Mouse (Mus musculus) limb, embryonic 13.5 days (tissue): ENCODE results near the gene Adamts17. TPM values are rescaled to one million over a fixed set of nuclear protein-coding genes. Genes with fewer than 3 reads are reported as not detected.

Source experiments
- ATAC-seq: fragments of 200-750 bp; cut with Nextera tagmentation; 2 replicates; pipeline ENCODE4 v1.8.0; 2017; ENCODE audit warnings: low read depth, moderate number of reproducible peaks, moderate TSS enrichment; ENCODE audit not compliant: low FRiP score
- H3K27ac ChIP-seq: fragments of 300-500 bp; sonication (generic); 2 replicates; pipeline ENCODE4 v1.5.1; 2015; ENCODE audit warnings: inconsistent platforms, mild to moderate bottlenecking, moderate library complexity
- H3K27me3 ChIP-seq: fragments of 300-500 bp; sonication (generic); 2 replicates; pipeline ENCODE4 v1.6.1; 2015; ENCODE audit warnings: mild to moderate bottlenecking, inconsistent platforms
- H3K36me3 ChIP-seq: fragments of 300-500 bp; sonication (generic); 2 replicates; pipeline ENCODE4 v1.6.1; 2015; ENCODE audit warnings: inconsistent platforms, mild to moderate bottlenecking, moderate library complexity
- H3K4me1 ChIP-seq: fragments of 300-500 bp; sonication (generic); 2 replicates; pipeline ENCODE4 v1.6.1; 2015; ENCODE audit warnings: inconsistent platforms
- H3K4me2 ChIP-seq: fragments of 300-500 bp; sonication (generic); replicated peaks from 2 replicates; pipeline ENCODE4 v1.6.1; 2015; ENCODE audit warnings: inconsistent platforms, mild to moderate bottlenecking, moderate library complexity
- H3K4me3 ChIP-seq: fragments of 300-500 bp; sonication (generic); 2 replicates; pipeline ENCODE4 v1.5.1; 2015; ENCODE audit warnings: moderate library complexity, mild to moderate bottlenecking, inconsistent platforms
- H3K9ac ChIP-seq: fragments of 300-500 bp; sonication (generic); 2 replicates; pipeline ENCODE4 v1.6.1; 2015; ENCODE audit warnings: mild to moderate bottlenecking, inconsistent platforms
- H3K9me3 ChIP-seq: fragments of 300-500 bp; sonication (generic); 2 replicates; pipeline ENCODE4 v1.6.1; 2016; ENCODE audit warnings: inconsistent platforms
- WGBS: fragments of 180-500 bp; shearing (Covaris S2); methylation state at CpG from one replicate; pipeline ENCODE4 v1.1.7; 2015; 5-methylcytosine and 5-hydroxymethylcytosine counted together
- polyA plus RNA-seq: library from polyadenylated mRNA; unstranded; fragments of >200 nt; fragmentation: Nextera tagmentation; extraction: Ambion mirVana; gene quantifications from 2 replicates; pipeline ENCODE4 v1.2.1, GENCODE M21; 2015

The Adamts17 gene
- polyA plus RNA-seq, 1 experiment from 2014 or later = 15.3 TPM

DNA sequence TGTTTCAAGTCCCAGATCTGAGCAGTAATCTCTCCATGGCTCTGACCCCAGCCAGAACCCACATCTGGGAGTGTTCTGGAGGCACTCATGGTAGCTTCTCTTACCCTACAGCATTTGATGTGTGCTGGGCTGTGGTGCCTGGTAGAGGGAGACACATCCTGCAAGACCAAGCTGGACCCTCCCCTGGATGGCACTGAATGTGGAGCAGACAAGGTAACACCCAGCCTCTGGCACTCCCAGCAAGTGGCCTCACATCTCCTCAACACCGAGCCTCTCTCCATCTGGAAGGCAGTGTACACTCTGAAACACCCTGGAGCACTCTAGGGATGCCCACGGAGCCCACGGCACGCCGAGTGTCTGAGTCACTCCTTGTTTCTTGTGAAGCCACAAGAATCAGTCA is 188.2 kb downstream of the Adamts17 start:
- Histone ChIP-seq H3K4me3 (no peak overlapping the region), H3K9me3 (no peaks in the 10 kb centered on the region), H3K27me3 (no peaks in the 10 kb centered on the region), H3K36me3 (peaks cover 8% of the 10 kb centered on the region; the same call in 1 of the 2 replicates), H3K9ac (no peak overlapping the region), H3K4me2 (no peak overlapping the region), H3K4me1 (peaks cover 21% of the 10 kb centered on the region), H3K27ac (peak overlapping the region; percentile 86)
- WGBS = 93% methylated on average over 5 of the region's 5 CpGs
- no peak for ATAC-seq

DNA sequence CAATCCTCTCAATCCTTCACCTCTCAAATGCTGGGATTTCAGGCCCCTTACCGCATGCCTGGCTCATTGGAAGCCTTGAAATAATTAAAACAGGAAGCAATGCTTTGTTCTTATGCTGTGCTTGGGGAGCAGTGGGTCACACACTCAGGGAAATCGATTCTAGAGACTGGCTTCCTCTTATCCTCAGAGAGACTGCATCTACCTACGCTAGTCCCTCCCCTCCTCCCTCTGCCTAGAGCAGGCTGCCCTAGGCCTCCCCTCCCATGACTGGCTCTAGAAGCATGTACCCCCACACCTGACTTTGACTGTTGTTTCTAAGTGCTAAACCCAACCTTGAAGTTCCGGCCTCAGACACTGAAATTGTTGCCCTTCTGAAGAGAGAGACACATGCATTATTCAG is 189.4 kb downstream of the Adamts17 start:
- no peaks in the 10 kb centered on the region for H3K27me3 ChIP-seq
- 62% methylated on average over 4 of the region's 4 CpGs for WGBS
- no peaks in the 10 kb centered on the region for H3K9me3 ChIP-seq
- peaks cover 8% of the 10 kb centered on the region; the same call in 1 of the 2 replicates for H3K36me3 ChIP-seq
- no peak overlapping the region for H3K27ac ChIP-seq
- peaks cover 25% of the 10 kb centered on the region for H3K4me1 ChIP-seq
- H3K9ac ChIP-seq = no peak overlapping the region
- no peak overlapping the region for H3K4me2 ChIP-seq
- H3K4me3 ChIP-seq = no peak overlapping the region
- no peak for ATAC-seq

DNA sequence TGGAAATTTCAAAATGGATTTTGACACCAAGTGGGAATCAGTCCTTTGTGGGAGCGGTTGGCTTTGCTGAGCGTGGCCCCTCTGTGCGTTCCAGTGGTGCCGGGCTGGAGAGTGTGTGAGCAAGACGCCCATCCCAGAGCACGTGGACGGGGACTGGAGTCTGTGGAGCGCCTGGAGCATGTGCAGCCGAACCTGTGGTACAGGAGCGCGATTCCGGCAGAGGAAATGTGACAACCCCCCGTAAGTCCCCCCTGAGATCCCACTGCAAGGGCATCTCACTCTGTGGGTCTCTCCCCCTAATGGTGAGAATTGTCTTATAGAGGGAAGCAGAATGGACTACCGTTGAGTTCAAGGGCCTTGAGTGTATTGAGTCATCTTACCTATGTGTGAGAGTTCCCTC is 189.9 kb downstream of the Adamts17 start:
- no peak overlapping the region for H3K4me2 ChIP-seq
- no peak overlapping the region for H3K4me3 ChIP-seq
- no peak for ATAC-seq
- 93% methylated on average over 14 of the region's 14 CpGs for WGBS
- no peaks in the 10 kb centered on the region for H3K9me3 ChIP-seq
- H3K27me3 ChIP-seq = no peaks in the 10 kb centered on the region
- H3K27ac ChIP-seq = no peak overlapping the region
- peaks cover 25% of the 10 kb centered on the region for H3K4me1 ChIP-seq
- H3K9ac ChIP-seq = no peak overlapping the region
- H3K36me3 ChIP-seq = peaks cover 8% of the 10 kb centered on the region; the same call in 1 of the 2 replicates

DNA sequence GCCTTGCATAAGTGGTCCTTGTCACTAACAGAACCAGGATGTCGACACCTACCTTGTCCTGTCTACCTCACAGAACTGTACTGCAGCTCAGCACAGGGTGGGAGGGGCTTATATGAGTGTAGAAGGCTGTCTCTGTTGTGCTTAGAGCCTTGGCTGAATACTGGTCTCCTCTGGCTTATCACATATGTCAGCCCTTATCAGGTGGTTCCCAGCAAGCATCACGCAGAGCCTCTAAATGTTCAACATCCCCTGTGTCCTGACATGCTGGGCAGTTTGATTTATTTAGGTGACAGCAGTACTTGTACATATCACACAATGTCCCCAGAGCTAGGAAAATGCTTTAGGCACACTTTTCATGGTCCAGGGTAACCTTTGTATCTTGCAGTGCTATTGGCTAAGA is 191.7 kb downstream of the Adamts17 start:
- Histone ChIP-seq H3K4me2 (no peak overlapping the region), H3K27me3 (no peaks in the 10 kb centered on the region), H3K36me3 (peaks cover 8% of the 10 kb centered on the region; the same call in 1 of the 2 replicates), H3K27ac (no peak overlapping the region), H3K9ac (no peak overlapping the region), H3K4me1 (peaks cover 20% of the 10 kb centered on the region), H3K4me3 (no peak overlapping the region), H3K9me3 (no peaks in the 10 kb centered on the region)
- 77% methylated on average over 2 of the region's 2 CpGs for WGBS
- no peak for ATAC-seq

DNA sequence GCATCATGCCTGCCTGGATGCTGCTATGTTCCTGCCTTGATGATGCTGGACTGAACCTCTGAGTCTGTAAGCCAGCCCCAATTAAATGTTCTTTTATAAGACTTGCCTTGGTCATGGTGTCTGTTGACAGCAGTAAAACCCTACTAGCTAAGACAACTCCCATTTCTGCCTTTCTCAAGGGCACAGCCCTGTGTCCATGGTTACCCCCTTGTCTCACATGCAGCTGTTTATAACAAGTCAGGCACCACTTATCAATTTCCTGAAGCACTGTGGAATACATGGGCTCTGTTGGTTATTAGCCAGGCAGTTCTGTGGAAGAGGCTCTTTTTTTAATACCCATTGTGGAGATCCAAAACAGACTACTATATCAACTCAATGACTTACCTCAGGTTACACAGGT is 193.1 kb downstream of the Adamts17 start:
- ATAC-seq = no peak
- Histone ChIP-seq H3K9ac (no peak overlapping the region), H3K9me3 (no peaks in the 10 kb centered on the region), H3K27me3 (no peaks in the 10 kb centered on the region), H3K4me2 (no peak overlapping the region), H3K36me3 (peaks cover 8% of the 10 kb centered on the region; the same call in 1 of the 2 replicates), H3K4me1 (peaks cover 6% of the 10 kb centered on the region), H3K4me3 (no peak overlapping the region), H3K27ac (no peak overlapping the region)

DNA sequence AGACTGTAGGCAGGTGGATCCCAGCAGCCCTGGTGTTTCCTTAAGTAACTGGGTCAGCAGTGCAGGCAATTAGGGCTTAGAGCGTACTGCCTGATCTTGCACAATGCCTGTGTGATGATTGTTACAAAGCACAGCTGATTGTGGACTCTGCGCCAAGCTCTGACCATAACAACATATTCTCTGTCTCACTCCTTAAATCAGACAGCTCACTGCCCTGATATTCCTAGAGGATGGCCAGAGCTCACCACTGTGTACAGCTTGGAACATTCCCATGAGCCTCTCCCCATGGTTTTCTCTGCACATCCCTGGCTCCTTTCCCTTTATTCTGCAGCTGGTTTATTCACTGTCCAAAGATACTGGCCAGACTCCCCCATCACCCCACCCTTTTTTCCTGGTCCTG is 194.8 kb downstream of the Adamts17 start:
- Histone ChIP-seq H3K4me3 (no peak overlapping the region), H3K9ac (no peak overlapping the region), H3K36me3 (peaks cover 8% of the 10 kb centered on the region; the same call in 1 of the 2 replicates), H3K4me1 (peaks cover 4% of the 10 kb centered on the region; the same call in 1 of the 2 replicates), H3K27ac (no peak overlapping the region), H3K9me3 (no peaks in the 10 kb centered on the region), H3K27me3 (no peaks in the 10 kb centered on the region), H3K4me2 (no peak overlapping the region)
- no peak for ATAC-seq
- 81% methylated on average over 2 of the region's 2 CpGs for WGBS

DNA sequence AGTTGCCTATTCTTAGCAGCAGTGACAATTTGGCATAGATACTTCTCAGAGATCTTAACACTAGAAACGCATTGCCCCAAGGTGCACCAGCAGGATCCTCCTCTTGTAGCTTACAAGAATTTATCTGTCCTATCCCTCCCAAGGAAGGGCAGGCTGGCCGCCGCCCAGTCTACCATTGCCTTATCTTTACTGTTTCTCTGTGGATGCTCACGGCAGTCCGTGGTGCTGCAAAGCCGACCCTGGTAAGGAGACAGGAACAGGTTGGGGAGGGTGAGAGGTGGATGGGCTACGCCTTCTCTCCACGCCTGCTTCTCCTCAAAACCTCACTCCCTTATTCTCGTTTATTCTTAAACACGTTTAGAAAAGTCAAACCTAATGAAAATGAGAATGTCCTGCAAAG is 195.7 kb downstream of the Adamts17 start:
- peaks cover 12% of the 10 kb centered on the region; the same call in 1 of the 2 replicates for H3K4me1 ChIP-seq
- H3K27ac ChIP-seq = no peak overlapping the region
- no peaks in the 10 kb centered on the region for H3K27me3 ChIP-seq
- WGBS = 82% methylated on average over 10 of the region's 10 CpGs
- H3K9ac ChIP-seq = no peak overlapping the region
- H3K36me3 ChIP-seq = peaks cover 8% of the 10 kb centered on the region; the same call in 1 of the 2 replicates
- no peak overlapping the region for H3K4me3 ChIP-seq
- no peaks in the 10 kb centered on the region for H3K9me3 ChIP-seq
- no peak for ATAC-seq
- H3K4me2 ChIP-seq = no peak overlapping the region

DNA sequence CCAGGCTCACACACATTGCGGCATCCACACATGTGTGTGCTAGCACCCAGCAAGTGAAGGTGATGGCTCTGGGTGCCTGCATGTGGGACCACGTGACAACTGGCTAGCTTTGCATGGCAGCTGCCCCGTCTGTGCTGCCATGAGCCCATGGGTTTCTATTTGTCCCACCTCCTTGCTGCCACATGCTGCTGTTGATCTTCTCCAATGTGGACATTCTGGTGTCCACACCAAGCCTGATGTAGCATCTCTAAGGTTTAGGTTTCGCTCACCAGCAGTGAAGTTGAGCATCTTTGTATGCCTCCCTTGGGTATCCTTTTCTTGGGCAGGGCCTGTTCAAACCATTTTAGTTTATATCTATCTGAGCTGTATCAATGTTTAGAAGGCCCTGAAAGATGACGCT is 196.1 kb downstream of the Adamts17 start:
- no peaks in the 10 kb centered on the region for H3K27me3 ChIP-seq
- WGBS = 90% methylated on average over 5 of the region's 5 CpGs
- H3K4me3 ChIP-seq = no peak overlapping the region
- H3K4me2 ChIP-seq = no peak overlapping the region
- H3K9me3 ChIP-seq = no peaks in the 10 kb centered on the region
- peaks cover 12% of the 10 kb centered on the region; the same call in 1 of the 2 replicates for H3K4me1 ChIP-seq
- no peak overlapping the region for H3K9ac ChIP-seq
- peaks cover 8% of the 10 kb centered on the region; the same call in 1 of the 2 replicates for H3K36me3 ChIP-seq
- ATAC-seq = no peak
- no peak overlapping the region for H3K27ac ChIP-seq

DNA sequence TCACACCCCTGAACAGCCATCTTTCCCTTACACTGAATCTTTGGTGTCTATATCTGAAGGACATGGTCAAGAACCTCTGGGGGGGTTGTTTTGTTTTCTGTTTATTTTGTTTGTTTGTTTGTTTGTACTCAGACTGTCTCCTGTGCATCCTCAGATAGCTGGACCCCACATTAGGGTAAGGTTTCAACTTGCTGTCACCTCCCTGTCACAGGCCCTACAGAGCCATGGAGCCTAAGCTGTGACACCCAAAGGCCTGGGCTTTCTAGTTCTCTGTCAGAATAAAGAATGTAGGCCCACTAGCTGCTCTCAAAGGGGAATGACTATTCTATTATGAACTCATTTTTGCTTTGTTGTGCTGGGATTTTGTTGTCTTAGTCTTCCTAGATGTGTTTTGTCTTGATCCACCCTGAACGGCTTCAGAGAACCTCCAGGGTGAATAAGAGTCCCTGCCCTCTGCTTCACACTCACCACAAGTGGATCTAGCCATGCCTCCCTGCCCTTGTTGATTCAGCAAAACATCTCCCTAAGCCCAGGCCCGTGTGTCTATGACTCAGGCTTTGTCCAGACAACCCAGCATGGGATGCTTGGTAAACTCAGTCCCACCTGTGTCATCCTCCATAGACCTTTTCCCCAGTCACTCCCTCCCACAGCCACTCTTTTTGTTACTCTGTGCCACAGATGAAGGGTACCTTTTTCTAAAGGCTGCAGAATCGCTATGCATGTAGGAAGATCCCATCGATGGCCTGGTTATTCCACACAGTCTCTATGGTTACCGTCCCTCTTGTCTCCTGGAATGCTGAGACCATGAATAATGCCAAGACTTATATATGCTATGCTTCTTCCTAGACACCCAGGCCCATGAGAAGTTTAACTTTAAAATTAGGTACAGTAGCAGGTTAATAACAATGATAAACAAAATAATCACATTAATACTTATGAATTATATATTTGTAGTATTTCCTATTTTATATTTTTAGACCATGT is 197.3 kb downstream of the Adamts17 start:
- H3K9ac ChIP-seq = no peak overlapping the region

DNA sequence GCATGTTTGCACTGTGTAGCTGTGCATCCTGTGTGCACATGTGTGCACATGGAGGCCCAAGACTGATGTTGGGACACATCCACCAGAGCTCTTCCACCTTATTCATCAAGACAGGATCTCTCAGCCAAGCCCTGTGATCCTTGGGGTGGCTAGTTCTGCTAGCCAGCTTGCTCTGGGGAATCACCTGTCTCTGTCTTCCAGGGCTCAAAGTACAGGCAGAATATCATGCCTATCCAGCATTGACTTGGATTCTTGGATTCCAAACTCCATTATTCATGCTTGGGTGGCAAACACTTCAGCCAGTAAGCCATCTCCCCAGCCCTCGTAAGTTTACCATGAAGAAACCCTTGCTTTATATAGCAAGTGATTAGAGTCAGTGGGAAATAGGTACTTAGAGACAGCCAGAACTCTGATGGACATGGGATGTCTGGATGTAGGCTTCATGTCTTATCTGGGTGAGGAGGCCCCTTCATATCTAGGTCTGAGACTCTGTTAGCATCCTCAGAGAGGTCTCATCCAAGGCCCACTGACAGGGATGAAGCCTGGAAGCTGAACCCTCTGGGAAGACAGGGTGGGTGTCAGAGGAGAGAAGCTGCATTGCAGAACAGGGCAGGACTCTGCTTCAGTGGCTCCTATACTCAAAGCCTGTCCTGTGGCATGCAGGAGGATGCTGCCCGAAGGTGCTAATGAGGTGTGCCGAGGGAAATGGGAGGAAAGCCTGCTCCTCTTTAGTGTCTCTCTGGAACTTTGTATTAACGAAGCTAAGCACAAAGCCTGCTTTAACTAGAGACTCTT is 198.4 kb downstream of the Adamts17 start:
- ATAC-seq = no peak
- Histone ChIP-seq H3K9me3 (no peaks in the 10 kb centered on the region), H3K4me1 (peaks cover 16% of the 10 kb centered on the region), H3K27ac (no peak overlapping the region), H3K36me3 (peaks cover 4% of the 10 kb centered on the region; the same call in 1 of the 2 replicates), H3K9ac (no peak overlapping the region), H3K4me3 (no peak overlapping the region), H3K27me3 (no peaks in the 10 kb centered on the region), H3K4me2 (no peak overlapping the region)
- WGBS = 57% methylated on average over 4 of the region's 4 CpGs

More for the DNA sequence above, 197.3 kb downstream of the Adamts17 start:
- H3K27ac ChIP-seq = no peak overlapping the region
- no peak overlapping the region for H3K4me3 ChIP-seq
- peaks cover 12% of the 10 kb centered on the region; the same call in 1 of the 2 replicates for H3K4me1 ChIP-seq
- H3K27me3 ChIP-seq = no peaks in the 10 kb centered on the region
- H3K9me3 ChIP-seq = no peaks in the 10 kb centered on the region
- ATAC-seq = no peak
- WGBS = 87% methylated on average over 5 of the region's 5 CpGs
- H3K36me3 ChIP-seq = peaks cover 11% of the 10 kb centered on the region; the same call in 1 of the 2 replicates
- no peak overlapping the region for H3K4me2 ChIP-seq

DNA sequence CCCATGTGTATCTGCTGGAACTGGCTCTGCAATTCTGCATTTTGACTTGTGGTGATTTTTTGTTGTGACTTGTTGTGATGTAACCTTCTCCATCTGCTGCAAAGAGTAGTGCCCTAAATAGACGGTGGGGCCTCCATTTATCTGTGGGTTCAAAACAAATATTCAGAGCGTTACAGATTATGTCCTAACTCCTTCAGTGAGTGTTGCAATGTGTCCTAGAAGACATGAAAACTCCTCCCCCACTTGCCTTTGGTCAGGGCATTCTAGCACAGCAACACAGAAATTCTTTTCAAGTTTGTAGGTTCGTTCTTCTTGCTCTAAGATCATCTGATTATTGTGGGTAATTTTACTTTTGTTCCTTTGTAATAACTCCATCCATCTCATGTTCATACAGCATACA is 199.6 kb downstream of the Adamts17 start:
- ATAC-seq = no peak
- Histone ChIP-seq H3K27ac (no peak overlapping the region), H3K4me3 (no peak overlapping the region), H3K36me3 (peaks cover 7% of the 10 kb centered on the region; the same call in 1 of the 2 replicates), H3K27me3 (no peaks in the 10 kb centered on the region), H3K4me1 (peaks cover 15% of the 10 kb centered on the region), H3K4me2 (no peak overlapping the region), H3K9me3 (no peaks in the 10 kb centered on the region), H3K9ac (no peak overlapping the region)
- 72% methylated on average over 3 of the region's 3 CpGs for WGBS

DNA sequence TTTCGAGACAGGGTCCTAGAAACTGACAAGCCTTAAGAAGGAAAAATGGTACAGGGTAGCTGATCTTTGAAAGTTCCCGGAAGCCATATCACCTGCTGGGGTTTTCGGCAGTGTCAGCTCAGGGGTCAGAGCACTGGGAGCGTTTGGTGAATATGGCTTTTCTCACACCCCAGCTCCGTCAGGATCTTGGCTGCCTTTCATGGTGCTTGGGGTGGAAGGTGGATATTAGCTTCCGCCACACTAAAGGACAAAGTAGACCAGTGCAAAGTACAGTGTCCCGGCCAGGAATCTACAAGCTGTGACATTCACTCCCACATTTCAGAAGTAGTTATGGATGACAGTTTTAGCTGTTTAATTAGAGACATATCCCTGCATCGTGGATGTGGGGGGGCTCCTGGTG is 200.3 kb downstream of the Adamts17 start:
- H3K4me3 ChIP-seq = no peak overlapping the region
- no peak overlapping the region for H3K4me2 ChIP-seq
- H3K27me3 ChIP-seq = no peaks in the 10 kb centered on the region
- H3K27ac ChIP-seq = no peak overlapping the region
- H3K4me1 ChIP-seq = peaks cover 15% of the 10 kb centered on the region
- 47% methylated on average over 8 of the region's 8 CpGs for WGBS
- H3K36me3 ChIP-seq = peaks cover 10% of the 10 kb centered on the region; the same call in 1 of the 2 replicates
- no peak overlapping the region for H3K9ac ChIP-seq
- no peaks in the 10 kb centered on the region for H3K9me3 ChIP-seq
- no peak for ATAC-seq
